Mouse (Mus musculus) liver (tissue): ENCODE data around the gene Mob3b.
A peak's percentile ranks its signal among the peaks of the same experiment; 100 is the strongest.

Experiments
- DNase-seq: peaks from one replicate; pipeline ENCODE4 v3.0.0-alpha.2; 2020; ENCODE audit warnings: mixed read lengths

Gene Mob3b

GRCm38 (mm10) chr4:35156751-35157611 lies at the start of gene Mob3b:
Gene Mob3b (minus strand): TSS chr4:35157484.
- DNase-seq = peak; percentile 83

- DNase-seq = no peak
These were observed 47.4 kb upstream of the Mob3b start for GRCm38 (mm10) chr4:35204659-35205058.

DNA sequence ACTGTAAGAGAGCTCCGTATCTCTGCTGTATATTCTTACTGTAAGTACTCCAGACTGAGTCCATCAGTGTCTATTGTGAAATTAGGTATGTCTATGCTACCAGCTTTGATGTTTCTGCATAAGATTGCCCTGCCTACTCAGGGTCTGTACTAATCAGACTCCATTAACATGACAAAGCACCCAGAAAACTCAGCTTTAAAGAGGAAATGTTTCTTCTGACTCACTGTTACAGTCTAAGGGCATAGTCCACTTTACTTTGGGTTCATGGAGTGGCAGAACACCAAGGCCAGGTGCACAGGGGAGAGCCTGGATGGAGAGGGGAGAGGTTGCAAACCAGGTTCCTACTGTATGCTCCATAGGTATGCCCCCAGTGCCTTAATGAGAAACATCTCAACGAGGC lies 46.4 kb upstream of the Mob3b start:
- no peak for DNase-seq

DNA sequence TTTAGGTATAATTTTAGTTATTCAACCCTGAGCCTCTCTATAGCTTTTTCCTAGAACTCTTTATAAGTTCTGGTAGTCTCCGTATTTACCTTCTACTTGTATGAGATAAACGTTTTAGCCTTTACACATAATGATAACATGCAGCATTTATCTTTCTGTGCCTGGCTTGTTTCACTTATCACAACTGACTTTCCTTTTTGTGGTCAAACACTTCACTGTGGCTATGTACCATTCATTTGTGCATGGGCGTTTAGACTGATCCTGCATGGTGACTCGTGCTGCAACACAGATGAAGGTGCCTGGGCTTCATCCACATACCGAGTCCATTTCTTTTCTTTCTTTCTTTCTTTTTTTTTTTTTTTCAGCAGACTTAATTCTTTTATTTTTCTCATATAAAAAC lies 44.4 kb upstream of the Mob3b start:
- DNase-seq = no peak

DNA sequence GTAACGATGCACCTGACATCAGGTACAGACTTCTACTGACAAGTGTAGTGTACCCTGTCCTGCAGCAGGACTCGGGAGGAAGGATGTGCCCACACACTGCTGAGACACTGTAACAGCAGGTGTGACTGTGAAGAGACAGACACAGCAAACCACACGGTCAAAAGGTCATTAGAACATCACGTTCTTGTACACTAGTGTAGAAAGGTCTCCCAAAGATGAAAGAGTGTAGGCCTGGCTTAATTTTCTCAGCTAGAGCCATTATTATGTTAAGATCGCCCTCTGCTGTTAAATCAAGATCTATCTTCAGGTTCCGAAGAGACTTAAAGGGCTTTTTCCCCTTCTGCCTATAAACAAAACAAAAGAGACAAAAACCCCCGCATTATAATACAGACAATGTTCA lies 35.4 kb upstream of the Mob3b start:
- no peak for DNase-seq

GRCm38 (mm10) chr4:35189794-35190193 lies 32.5 kb upstream of the Mob3b start:
- no peak for DNase-seq

GRCm38 (mm10) chr4:35187617-35188326 lies 30.5 kb upstream of the Mob3b start:
- DNase-seq = no peak

- no peak for DNase-seq
These were observed 20.8 kb upstream of the Mob3b start for GRCm38 (mm10) chr4:35177926-35178645.

GRCm38 (mm10) chr4:35175566-35175965 lies 18.3 kb upstream of the Mob3b start:
- no peak for DNase-seq

- no peak for DNase-seq
These were observed 16.3 kb upstream of the Mob3b start for GRCm38 (mm10) chr4:35173551-35173950.

DNA sequence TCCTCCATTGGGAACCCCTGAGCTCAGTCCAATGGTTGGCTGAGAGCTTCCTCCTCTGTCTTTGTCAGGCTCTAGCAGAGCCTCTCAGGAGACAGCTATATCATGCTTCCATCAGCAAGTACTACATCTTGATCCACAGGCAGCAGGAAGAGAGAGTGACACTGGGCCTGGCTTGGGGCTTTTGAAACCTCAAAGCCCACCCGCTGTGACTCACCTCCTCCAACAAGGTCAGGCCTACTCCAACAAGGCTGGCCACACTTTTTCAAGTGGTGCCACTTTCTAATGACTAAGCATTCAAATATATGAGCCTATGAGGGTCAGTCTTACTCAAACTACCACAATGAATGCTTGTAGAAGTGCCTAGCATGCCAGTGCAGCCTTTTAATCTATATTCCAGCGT lies 15.2 kb upstream of the Mob3b start:
- DNase-seq = no peak

- DNase-seq = no peak
These were observed 12.4 kb upstream of the Mob3b start for GRCm38 (mm10) chr4:35169571-35170125.

DNA sequence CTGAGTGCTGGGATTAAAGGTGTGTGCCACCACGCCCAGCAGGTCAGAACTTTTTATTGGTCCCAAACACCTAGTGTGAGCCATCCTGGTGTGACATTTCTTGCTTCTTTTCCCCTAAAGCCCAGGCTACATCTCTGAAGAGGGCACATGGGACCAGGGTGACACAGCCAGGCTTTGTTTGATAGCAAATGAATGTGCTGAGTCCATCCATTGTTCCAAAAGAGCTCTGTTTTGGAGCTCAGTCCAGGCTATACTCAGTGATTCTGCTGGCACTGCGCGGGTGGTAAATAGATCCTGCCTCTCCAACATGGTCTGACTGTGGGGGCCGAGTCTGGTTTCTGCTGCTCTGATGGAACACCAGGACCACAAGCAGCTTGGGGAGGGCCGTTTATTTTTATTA lies 10.6 kb upstream of the Mob3b start:
- no peak for DNase-seq

GRCm38 (mm10) chr4:35165947-35166346 lies 8.7 kb upstream of the Mob3b start:
- DNase-seq = no peak

- DNase-seq = no peak
These were observed 8.0 kb upstream of the Mob3b start for GRCm38 (mm10) chr4:35165275-35165674.

GRCm38 (mm10) chr4:35157815-35158214 lies 531 bp upstream of the Mob3b start:
- DNase-seq = no peak

DNA sequence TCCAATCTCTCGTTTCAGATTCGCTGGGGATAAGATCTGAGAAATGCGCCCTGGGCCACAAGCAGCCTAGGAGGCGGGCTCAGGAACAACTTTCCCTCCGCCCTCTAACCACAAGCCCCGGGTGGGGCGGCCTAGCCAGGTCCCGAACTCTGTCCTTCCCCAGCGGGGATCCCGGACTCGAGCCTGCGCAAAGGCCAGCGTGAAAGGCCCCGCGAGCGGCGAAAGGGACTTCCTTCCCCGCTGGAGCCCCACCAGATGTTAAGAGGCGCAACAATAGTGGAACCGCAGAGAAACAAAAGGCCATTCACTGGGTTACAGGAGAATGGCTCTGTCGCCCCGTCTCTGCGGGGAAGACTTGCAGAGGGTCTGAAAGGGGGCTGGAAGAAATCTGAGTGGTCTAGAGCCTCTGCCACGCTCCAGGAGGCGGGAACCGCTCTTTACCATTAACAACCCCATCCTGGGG lies 1.1 kb downstream of the Mob3b start:
- DNase-seq = peak; percentile 69

DNA sequence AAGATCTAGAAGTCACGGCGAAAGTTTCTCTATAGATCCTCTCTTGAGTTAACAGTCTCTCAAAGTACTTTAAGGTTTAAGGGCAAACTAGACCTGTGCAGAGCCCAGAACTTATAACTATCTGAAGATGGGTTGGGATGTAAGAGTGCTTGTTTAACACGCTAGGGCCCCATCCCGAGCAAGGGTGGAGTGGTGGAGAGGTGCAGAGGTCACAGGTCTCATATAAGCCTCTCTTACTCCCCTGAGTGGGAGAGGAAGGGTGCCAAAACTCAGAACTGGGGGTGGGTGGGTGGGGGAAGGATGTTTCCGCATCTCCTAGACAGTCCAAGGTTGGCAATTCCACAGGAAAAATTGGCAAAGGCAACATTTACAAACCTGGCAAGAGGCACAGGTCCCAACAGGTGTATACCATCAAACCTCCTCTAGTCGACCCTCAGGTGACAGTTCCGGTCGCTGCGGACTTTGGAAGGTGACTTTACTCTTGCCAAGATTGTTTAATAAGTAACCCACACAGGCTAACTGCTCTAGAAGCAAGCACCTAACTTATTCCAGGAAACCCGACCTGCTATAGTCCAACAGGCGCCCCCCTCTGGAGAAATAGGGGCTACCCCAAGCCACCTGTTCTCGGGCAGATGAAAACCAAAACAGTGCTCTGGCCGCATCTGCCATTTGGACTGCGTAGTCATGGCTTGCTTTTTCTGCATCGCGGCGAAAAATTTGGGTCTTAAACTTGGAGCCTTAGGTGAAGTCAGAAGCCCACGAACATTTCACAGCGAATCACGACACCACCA lies 2.0 kb downstream of the Mob3b start:
- DNase-seq = peak; percentile 66

- DNase-seq = no peak
These were observed 3.2 kb downstream of the Mob3b start for GRCm38 (mm10) chr4:35154051-35154450.

DNA sequence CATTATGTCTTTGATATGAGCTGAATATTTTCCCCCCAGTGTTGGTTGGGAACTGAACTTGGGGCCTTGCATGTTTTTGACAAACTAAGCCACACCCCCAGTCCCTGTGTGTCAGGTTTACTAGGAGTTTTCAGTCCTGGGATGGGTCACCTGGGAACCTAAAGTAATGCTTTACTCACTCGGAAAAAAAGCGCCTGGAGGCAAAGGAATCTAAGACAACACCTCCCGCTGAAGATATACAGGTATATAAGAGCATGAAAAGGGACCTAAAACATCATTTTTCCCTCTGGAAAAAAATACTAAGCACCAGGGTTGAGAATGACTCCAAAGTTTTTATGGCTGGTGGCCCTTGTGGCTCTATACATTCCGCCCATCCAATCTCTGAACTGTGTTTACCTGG lies 5.5 kb downstream of the Mob3b start, which contains the start of gene Ifnk:
Ifnk (plus strand) TSS at position 301 of the 400 bp plus-strand sequence.
- no peak for DNase-seq

DNA sequence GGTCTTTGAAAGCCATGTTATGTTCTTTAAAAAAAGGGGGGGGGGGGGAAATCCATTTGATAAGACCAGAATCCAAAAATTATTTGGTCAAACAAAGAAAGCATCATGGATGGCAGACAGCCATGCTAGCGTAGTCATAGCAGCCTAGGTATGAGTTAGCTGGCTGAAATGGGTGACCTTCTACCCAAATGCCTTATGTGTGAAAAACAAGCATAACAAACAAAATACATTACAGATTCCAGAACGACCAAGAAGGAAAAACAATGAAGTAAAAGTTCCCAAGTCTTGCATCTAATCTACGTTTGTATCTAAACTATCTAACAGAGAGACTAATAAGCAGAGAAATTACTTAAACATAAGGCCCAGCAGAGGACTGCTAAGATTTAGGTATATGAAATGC lies 6.6 kb downstream of the Mob3b start:
- no peak for DNase-seq

- DNase-seq = no peak
These were observed 9.0 kb downstream of the Mob3b start for GRCm38 (mm10) chr4:35148326-35148725.
